Mouse (Mus musculus) hindbrain, embryonic 12.5 days (tissue): ENCODE measurements at regions not wholly inside any gene's neighbourhood (a gene's known extent, or its start where the extent isn't known, plus 50 kb on each side); places are given as distances from the start of the nearest gene placed in this dataset.

Experiments
- ATAC-seq: fragments of 200-750 bp; cut with Nextera tagmentation; 2 replicates; pipeline ENCODE4 v1.8.0; 2017; ENCODE audit warnings: moderate TSS enrichment; ENCODE audit not compliant: low FRiP score
- H3K27ac ChIP-seq: fragments of 300-500 bp; sonication (generic); 2 replicates; pipeline ENCODE4 v1.5.1; 2016; ENCODE audit warnings: mild to moderate bottlenecking
- H3K27me3 ChIP-seq: fragments of 300-500 bp; sonication (generic); 2 replicates; pipeline ENCODE4 v1.6.1; 2016; ENCODE audit warnings: mild to moderate bottlenecking
- H3K36me3 ChIP-seq: fragments of 300-500 bp; sonication (generic); 2 replicates; pipeline ENCODE4 v1.6.1; 2016; ENCODE audit warnings: mild to moderate bottlenecking
- H3K4me1 ChIP-seq: fragments of 300-500 bp; sonication (generic); 2 replicates; pipeline ENCODE4 v1.6.1; 2016
- H3K4me2 ChIP-seq: fragments of 300-500 bp; sonication (generic); replicated peaks from 2 replicates; pipeline ENCODE4 v1.6.1; 2016; ENCODE audit warnings: mild to moderate bottlenecking
- H3K4me3 ChIP-seq: fragments of 300-500 bp; sonication (generic); 2 replicates; pipeline ENCODE4 v1.5.1; 2016; ENCODE audit warnings: mild to moderate bottlenecking
- H3K9ac ChIP-seq: fragments of 300-500 bp; sonication (generic); 2 replicates; pipeline ENCODE4 v1.6.1; 2016; ENCODE audit warnings: mild to moderate bottlenecking, moderate library complexity
- H3K9me3 ChIP-seq: fragments of 300-500 bp; sonication (generic); replicated peaks from 2 replicates; pipeline ENCODE4 v1.6.1; 2016; ENCODE audit warnings: mild to moderate bottlenecking
- WGBS: fragments of 180-500 bp; shearing (Covaris S2); methylation state at CpG from one replicate; pipeline ENCODE4 v1.1.7; 2016; 5-methylcytosine and 5-hydroxymethylcytosine counted together

DNA sequence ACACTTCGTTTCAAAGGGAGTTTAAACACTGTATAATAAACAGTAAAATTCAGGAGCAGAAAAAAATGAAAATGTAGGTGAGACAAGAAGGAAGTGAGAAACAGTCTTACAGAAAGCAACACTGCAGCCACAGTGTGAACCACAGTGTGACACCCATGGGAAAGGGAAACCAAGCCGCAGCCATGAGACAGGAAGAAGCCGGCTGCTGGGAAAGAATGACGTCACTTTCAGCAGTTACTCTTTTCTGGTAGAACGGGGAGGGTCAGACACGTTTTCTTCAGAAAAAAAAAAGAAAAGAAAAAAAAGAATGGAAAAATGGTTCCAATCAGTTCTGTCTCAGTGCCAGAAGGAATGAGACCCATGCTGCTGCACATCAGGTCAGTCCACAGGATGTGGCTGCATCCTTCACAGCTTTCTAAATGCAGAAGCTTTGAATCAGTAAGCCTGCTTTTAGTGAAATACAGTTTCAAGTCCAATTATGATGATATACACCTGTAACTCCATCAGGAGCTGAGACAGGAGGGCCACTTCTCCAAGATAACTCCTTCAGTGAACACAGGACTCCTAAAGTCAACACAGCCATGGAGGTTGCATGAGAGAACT lies 331.2 kb upstream of the Lrrc3b start:
- no peak overlapping the region for H3K4me3 ChIP-seq
- no peaks in the 10 kb centered on the region for H3K9me3 ChIP-seq
- H3K36me3 ChIP-seq, result no peaks in the 10 kb centered on the region
- no peaks in the 10 kb centered on the region for H3K4me1 ChIP-seq
- no peak overlapping the region for H3K9ac ChIP-seq
- ATAC-seq, result no peak
- H3K27me3 ChIP-seq, result no peaks in the 10 kb centered on the region
- no peak overlapping the region for H3K27ac ChIP-seq
- H3K4me2 ChIP-seq, result no peak overlapping the region
- 78% methylated on average over 6 of the region's 6 CpGs for WGBS

DNA sequence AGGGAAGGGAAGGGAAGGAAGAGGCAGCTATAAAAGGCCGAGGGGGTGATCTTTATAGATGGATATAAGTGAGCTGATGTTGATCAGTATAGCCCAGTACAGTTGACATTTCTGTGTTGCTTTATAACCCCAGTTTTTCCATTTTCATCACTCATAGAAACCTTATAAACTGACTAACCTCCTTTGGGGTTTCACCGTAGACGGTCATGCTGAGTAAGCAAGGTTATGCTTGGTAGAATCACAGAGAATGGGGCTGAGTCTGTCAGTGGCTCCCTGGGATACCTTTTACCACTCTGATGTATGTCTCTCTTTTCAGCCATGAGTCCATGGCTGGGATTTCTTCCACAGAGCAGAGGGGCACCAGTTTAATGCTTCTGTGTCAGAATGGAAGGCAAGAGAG lies 345.9 kb upstream of the Lrrc3b start:
- Histone ChIP-seq H3K4me3 (no peak overlapping the region), H3K4me2 (no peak overlapping the region), H3K36me3 (no peaks in the 10 kb centered on the region), H3K4me1 (peaks cover 7% of the 10 kb centered on the region; the same call in 1 of the 2 replicates), H3K27me3 (no peaks in the 10 kb centered on the region), H3K9ac (no peak overlapping the region), H3K9me3 (no peaks in the 10 kb centered on the region), H3K27ac (0 out of 2 replicates have a peak overlapping the region, but pooled peaks have one; percentile 30)
- WGBS, result 37% methylated on average over 3 of the region's 3 CpGs
- ATAC-seq, result peak; percentile 68

DNA sequence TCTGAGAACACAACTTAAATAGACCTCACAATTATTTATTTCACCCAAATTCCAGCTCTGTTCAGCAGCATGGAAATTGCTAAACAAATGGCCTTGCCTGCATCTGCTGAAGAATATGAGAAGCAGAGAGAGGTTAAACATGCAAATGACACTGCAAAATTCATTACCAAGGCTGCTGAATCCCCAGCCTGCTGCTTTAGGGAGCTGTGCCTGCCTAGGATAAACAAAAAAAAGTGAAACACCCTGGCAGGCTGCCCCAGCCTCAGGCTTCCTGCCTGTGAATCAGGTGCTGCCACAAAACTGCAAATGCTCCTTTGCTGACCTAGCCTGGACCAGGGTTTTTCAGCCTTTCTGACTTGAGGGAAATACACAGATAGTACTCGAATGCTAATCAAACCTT lies 346.4 kb upstream of the Lrrc3b start:
- Histone ChIP-seq H3K9me3 (no peaks in the 10 kb centered on the region), H3K4me3 (no peak overlapping the region), H3K9ac (no peak overlapping the region), H3K4me1 (peaks cover 7% of the 10 kb centered on the region; the same call in 1 of the 2 replicates), H3K4me2 (no peak overlapping the region), H3K27me3 (no peaks in the 10 kb centered on the region), H3K27ac (peak overlapping the region; percentile 30; the same call in 1 of the 2 replicates), H3K36me3 (no peaks in the 10 kb centered on the region)
- ATAC-seq, result peak; percentile 44
- WGBS, result 77% methylated on average over 1 of the region's 1 CpGs

DNA sequence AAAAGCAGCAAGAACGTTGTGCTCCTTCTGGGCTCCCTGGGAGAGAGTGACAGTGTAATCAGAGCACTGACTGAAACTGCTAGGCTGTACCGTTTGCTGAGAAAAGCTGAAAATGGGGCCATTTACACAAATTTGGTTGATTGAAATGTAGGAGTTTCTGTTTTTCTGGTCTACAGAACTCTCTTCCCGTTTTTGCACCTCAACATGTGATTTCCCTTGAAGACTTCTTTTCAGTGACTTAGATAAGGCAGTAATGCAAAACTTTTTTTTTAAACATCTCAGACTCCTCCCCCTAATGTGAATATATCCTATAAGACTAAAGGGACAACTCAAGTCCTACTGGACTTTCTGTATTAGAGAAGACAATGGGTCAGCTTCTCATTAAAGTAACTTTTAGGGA lies 356.9 kb upstream of the Lrrc3b start:
- H3K36me3 ChIP-seq, result no peaks in the 10 kb centered on the region
- H3K9me3 ChIP-seq, result no peaks in the 10 kb centered on the region
- H3K27ac ChIP-seq, result no peak overlapping the region
- H3K4me3 ChIP-seq, result no peak overlapping the region
- H3K4me2 ChIP-seq, result no peak overlapping the region
- H3K27me3 ChIP-seq, result no peaks in the 10 kb centered on the region
- ATAC-seq, result no peak
- 68% methylated on average over 3 of the region's 3 CpGs for WGBS
- H3K9ac ChIP-seq, result no peak overlapping the region
- no peaks in the 10 kb centered on the region for H3K4me1 ChIP-seq

DNA sequence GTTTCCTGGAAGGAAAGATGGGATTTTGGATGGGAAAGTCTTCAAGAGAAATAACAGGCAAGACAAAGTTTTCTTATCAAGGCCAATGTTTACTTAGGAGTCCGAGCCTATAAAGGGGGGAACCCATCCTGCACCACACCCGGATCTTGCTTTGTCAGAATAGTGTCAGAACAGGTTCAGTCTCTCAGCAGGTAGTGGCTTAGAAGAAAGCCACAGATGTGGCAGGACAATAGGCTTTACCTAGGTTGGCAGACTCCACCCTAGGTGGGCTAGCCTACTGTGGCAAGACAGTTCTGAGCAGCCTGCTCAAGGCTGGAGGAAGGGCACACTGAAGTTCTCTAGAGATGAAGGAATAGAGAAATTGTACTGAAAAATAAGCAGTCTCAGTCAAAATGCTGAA lies 358.2 kb upstream of the Lrrc3b start:
- Histone ChIP-seq H3K4me1 (no peaks in the 10 kb centered on the region), H3K4me2 (no peak overlapping the region), H3K27me3 (no peaks in the 10 kb centered on the region), H3K9me3 (no peaks in the 10 kb centered on the region), H3K27ac (no peak overlapping the region), H3K9ac (no peak overlapping the region), H3K4me3 (no peak overlapping the region), H3K36me3 (no peaks in the 10 kb centered on the region)
- WGBS, result 47% methylated on average over 2 of the region's 2 CpGs
- no peak for ATAC-seq

DNA sequence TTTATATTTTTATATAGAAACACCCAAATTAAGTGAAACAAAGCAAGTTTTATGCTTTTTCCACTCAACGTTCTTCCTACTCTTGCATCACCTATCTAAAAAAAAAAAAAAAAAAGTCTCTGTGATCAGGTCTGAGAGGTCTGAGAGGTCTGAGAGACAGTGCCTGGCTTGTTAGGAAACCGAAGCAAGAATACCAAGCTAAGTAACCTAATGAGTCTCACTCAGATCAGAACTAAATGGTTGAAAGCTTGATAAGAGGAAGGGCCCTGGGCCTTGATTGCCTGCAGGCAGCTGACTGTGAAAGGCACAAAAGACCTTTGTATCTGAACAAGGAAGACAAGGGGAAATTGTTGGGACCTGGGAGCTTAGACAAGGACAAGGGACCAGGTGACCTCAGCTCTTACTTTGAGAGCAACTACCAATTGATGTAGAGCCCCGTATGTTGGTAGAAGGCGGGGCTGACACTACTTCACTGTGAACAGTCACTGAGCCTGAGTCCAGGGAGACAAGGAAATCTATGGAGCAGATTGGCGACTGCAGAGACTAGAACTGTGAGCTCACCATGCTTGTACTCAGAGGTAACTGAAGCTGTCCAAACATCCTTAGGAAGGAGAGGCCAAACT lies 362.8 kb upstream of the Lrrc3b start:
- no peak for ATAC-seq
- Histone ChIP-seq H3K9me3 (no peaks in the 10 kb centered on the region), H3K4me3 (no peak overlapping the region), H3K27ac (no peak overlapping the region), H3K4me2 (no peak overlapping the region), H3K4me1 (no peaks in the 10 kb centered on the region), H3K27me3 (no peaks in the 10 kb centered on the region), H3K36me3 (no peaks in the 10 kb centered on the region), H3K9ac (no peak overlapping the region)
- WGBS, result 68% methylated on average over 5 of the region's 5 CpGs

DNA sequence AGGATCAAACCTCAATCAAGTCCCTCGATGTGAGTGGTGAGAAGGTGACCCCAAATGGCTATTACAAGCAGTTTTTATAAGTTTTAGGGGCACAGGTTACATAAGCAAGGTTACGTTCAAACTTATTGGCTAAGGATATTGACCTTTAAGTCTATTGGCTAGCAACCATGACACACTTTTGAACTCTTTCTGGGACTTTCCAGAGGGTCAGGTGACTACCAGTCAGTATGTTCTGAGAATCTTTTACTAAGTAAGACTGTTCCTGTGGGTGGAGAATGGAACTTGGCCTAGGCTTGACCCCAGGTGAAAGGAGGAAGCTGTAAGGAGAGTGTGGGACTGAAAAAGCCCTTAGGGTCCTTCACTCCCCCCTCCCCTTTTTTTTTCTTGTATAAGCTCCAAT lies 370.3 kb upstream of the Lrrc3b start:
- Histone ChIP-seq H3K4me2 (no peak overlapping the region), H3K36me3 (no peaks in the 10 kb centered on the region), H3K4me3 (no peak overlapping the region), H3K27me3 (no peaks in the 10 kb centered on the region), H3K27ac (no peak overlapping the region), H3K9ac (no peak overlapping the region), H3K4me1 (no peaks in the 10 kb centered on the region), H3K9me3 (no peaks in the 10 kb centered on the region; the same call in 1 of the 2 replicates)
- WGBS, result 75% methylated on average over 2 of the region's 2 CpGs
- no peak for ATAC-seq

DNA sequence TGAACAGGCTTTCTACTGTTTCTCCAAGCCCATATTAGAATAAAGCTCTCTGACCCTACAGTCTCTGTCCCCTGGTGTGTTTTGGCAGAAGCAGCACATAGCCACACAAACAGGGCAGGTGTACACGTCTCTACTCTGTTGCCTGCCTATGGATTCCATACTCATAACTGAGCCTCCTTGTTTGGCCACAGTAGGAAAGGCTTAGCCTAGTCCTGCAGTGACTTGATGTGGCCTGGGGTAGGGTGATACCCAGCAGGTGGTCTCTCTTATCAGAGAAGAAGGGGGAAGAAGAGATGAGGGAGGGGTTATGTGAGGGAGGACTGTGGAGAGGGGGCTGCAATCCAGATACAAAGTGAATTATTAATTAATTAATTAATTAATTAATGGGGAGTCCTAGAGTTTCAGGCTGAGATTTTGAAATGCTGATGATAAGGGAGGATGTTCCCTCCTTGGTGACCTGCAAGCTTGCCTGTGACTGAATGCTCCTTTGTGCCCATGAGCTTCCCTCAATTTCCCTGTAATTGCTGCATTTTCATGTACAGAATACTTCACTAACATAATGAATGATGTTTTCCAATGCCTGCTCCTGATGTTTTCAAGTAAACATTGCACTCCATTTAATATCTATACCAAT lies 402.7 kb upstream of the Lrrc3b start:
- Histone ChIP-seq H3K9ac (no peak overlapping the region), H3K27me3 (no peaks in the 10 kb centered on the region), H3K4me2 (no peak overlapping the region), H3K27ac (no peak overlapping the region), H3K36me3 (no peaks in the 10 kb centered on the region), H3K4me3 (no peak overlapping the region), H3K9me3 (no peaks in the 10 kb centered on the region), H3K4me1 (no peaks in the 10 kb centered on the region)
- WGBS, result 87% methylated on average over 1 of the region's 1 CpGs
- ATAC-seq, result no peak

DNA sequence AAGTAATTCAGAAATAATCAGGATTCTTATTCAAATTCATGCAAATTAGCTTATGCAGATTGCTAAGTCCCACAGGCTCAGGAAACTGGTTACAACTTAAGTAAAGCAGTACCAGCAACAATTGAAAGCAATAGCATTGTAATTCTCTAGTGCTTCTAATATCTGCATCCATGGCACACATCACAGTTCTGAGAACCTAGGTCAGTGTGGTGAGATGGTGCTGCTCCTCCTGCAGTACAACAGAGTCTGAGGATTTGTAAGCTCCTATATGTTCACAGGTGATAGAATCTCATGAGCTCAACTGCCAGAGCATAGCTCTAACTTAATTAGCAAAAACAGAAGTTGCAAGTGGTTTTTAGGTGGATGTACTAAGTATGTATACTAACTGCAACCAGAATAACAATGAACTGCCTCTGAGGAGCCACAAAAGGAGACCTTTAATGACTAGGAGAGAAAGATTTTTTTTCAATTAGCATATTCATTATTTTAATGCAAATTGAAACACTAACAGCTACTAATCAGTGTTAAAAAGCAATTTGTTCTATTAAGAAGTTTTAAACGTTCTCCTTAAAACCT lies 403.3 kb upstream of the Lrrc3b start:
- Histone ChIP-seq H3K9ac (no peak overlapping the region), H3K27me3 (no peaks in the 10 kb centered on the region), H3K27ac (no peak overlapping the region), H3K4me3 (no peak overlapping the region), H3K36me3 (no peaks in the 10 kb centered on the region), H3K4me2 (no peak overlapping the region), H3K9me3 (no peaks in the 10 kb centered on the region), H3K4me1 (no peaks in the 10 kb centered on the region)
- WGBS, result 40% methylated on average over 1 of the region's 1 CpGs
- no peak for ATAC-seq

DNA sequence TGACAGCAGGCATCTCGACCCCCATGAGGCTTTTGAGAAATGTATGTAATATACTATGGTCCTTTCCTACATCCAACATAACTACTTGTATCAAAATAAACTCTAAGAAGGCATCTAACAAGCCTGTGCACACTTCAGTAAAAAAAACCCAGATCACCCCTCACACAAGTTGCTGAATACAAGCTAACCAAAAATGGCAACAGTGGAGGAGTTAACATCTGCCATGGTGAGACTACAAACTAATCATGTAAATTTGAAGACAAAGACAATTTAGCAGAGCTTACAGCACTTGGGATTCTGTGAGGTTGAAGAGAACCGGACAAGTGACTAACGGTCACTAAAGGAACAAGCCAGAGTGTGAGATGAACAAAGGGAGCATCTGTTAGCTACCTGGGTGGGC lies 380.6 kb upstream of the Ngly1 start:
- Histone ChIP-seq H3K9me3 (no peaks in the 10 kb centered on the region), H3K4me2 (no peak overlapping the region), H3K36me3 (no peaks in the 10 kb centered on the region), H3K4me3 (no peak overlapping the region), H3K4me1 (no peaks in the 10 kb centered on the region), H3K27ac (no peak overlapping the region), H3K27me3 (no peaks in the 10 kb centered on the region), H3K9ac (no peak overlapping the region)
- WGBS, result 82% methylated on average over 3 of the region's 3 CpGs
- ATAC-seq, result no peak

DNA sequence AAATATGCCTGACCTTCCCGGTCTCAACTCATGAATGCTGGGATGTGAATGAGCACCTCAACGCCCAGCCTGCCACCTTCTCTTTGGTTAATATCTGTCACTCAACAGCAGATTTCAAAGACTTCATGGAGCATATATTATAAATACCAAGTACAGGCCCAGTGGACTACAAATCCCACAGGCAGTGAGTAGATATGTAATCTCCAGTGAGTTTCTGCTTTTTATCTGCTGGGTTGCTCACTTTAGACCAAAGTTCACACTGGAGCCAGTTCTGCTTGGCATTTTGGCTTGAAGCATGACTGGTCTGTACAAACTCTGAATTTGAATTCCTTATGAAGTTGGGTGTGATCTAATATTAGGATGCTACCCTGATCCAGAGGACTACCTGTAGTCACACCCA lies 377.1 kb upstream of the Ngly1 start:
- 98% methylated on average over 2 of the region's 2 CpGs for WGBS
- Histone ChIP-seq H3K4me2 (no peak overlapping the region), H3K9ac (no peak overlapping the region), H3K4me3 (no peak overlapping the region), H3K9me3 (no peaks in the 10 kb centered on the region), H3K27ac (no peak overlapping the region), H3K36me3 (no peaks in the 10 kb centered on the region), H3K4me1 (no peaks in the 10 kb centered on the region), H3K27me3 (no peaks in the 10 kb centered on the region)
- no peak for ATAC-seq

DNA sequence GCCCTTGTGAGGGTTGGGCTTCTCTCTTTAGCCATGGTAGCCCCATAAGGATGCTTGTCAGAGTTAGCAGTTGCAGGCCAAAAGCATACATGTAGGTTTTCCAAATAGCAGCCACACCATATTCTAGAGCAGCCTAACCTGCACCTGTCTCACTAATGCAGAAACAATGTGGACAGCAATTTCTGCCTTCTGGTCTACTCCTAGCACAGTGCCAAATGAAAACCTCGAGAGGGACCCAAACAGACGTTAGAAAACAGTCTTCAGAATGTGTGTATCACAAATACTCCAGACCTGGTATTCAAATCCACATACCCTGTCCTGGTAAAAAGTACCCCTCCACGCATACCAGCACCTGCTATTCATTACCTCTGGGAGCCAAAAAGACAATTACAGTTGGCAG lies 368.9 kb upstream of the Ngly1 start:
- H3K27ac ChIP-seq, result no peak overlapping the region
- H3K9ac ChIP-seq, result no peak overlapping the region
- H3K4me2 ChIP-seq, result no peak overlapping the region
- WGBS, result 78% methylated on average over 3 of the region's 3 CpGs
- no peaks in the 10 kb centered on the region for H3K27me3 ChIP-seq
- H3K4me3 ChIP-seq, result no peak overlapping the region
- no peaks in the 10 kb centered on the region for H3K36me3 ChIP-seq
- no peaks in the 10 kb centered on the region for H3K4me1 ChIP-seq
- no peak for ATAC-seq
- H3K9me3 ChIP-seq, result no peaks in the 10 kb centered on the region

DNA sequence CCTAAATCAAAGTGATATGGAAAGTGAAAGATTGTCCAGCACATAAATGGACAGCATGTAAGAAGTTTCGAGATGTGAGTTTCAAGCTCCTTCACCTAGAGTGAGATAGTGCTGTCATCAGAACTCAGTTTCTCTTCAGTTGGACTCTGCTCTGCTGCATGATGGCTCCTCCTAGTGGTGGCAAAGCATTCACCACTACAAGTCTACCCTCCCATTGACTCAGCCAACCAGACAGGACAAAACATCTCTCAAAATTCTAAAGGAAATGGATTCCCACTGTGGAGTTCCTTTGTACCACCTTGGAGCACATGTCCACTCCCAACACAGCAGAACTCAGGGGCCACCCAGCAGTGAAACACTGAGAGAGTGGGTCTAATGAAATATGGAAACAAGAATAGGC lies 367.8 kb upstream of the Ngly1 start:
- 62% methylated on average over 1 of the region's 1 CpGs for WGBS

More for the DNA sequence above, 367.8 kb upstream of the Ngly1 start:
- Histone ChIP-seq H3K4me3 (no peak overlapping the region), H3K36me3 (no peaks in the 10 kb centered on the region), H3K9ac (no peak overlapping the region), H3K27ac (no peak overlapping the region), H3K4me1 (no peaks in the 10 kb centered on the region), H3K9me3 (no peaks in the 10 kb centered on the region), H3K27me3 (no peaks in the 10 kb centered on the region), H3K4me2 (no peak overlapping the region)
- no peak for ATAC-seq
